Mouse (Mus musculus) G1E (cell line): ENCODE measurements around the gene Vezt.

Source experiments
- CTCF ChIP-seq: IDR thresholded peaks from 2 replicates; pipeline ENCODE4 v1.5.1; 2012; ENCODE audit warnings: low read depth, low read length, inconsistent platforms, mixed read lengths
- GATA1 ChIP-seq: IDR thresholded peaks from 2 replicates; pipeline ENCODE4 v1.6.1; 2012; ENCODE audit warnings: borderline replicate concordance, low read length, inconsistent platforms, mixed read lengths

GRCm38 (mm10) chr10:94000223-94000622 is 35.4 kb downstream of the Vezt start:
- no peak for TF ChIP-seq CTCF
- TF ChIP-seq GATA1: no peak
